Mouse (Mus musculus) gastrocnemius, postnatal 25 days (tissue): ENCODE data around the gene Tcp11l2. TPM values are rescaled to one million over a fixed set of nuclear protein-coding genes. Genes with fewer than 3 reads are reported as not detected.

Source experiments
- DNase-seq: peaks from one replicate; pipeline ENCODE4 v3.0.0; 2022
- total RNA-seq, 2 experiments: library from RNA; stranded (reverse); gene quantifications; 1 replicate in 1 of 2; 2 replicates in 1 of 2; pipeline ENCODE4 v1.2.3; 2021

Tcp11l2 gene
- total RNA-seq, 2 experiments from 2014 or later: 39.2 to 47.0 TPM

- DNase-seq: peak; percentile 78
These were observed 80.2 kb downstream of the Tcp11l2 start for GRCm38 (mm10) chr10:84656618-84657017.

DNA sequence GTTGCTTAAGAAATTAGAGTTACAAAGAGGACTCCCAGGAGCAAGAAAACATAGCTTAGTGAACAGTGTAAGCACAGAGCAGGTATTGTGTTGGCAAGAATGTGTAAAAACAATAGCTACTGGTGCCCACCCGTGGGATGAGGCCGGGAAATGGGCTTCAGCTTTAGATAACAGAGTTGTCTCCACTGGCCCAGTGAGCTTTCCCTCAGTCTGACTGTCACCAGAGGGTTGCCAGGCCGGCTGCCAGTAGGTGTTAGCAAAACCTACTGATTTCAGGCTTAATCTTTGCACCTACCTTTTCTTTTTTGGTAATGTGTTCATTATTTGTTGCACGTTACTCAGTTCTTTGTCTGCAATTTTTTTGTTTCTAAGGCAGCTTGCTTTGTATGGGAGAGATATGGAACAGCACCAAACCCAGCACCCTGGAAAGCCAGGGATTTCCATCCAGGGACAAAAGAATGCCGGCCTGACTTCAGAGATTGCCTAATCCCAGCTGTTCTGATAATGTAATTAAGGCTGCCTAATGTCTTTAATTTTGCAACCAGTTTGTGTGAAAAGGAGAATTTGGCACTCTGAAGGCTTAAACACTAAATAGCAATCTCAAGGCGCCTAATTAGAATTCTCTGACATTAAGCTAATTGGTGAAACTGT is 81.1 kb downstream of the Tcp11l2 start:
- no peak for DNase-seq

DNA sequence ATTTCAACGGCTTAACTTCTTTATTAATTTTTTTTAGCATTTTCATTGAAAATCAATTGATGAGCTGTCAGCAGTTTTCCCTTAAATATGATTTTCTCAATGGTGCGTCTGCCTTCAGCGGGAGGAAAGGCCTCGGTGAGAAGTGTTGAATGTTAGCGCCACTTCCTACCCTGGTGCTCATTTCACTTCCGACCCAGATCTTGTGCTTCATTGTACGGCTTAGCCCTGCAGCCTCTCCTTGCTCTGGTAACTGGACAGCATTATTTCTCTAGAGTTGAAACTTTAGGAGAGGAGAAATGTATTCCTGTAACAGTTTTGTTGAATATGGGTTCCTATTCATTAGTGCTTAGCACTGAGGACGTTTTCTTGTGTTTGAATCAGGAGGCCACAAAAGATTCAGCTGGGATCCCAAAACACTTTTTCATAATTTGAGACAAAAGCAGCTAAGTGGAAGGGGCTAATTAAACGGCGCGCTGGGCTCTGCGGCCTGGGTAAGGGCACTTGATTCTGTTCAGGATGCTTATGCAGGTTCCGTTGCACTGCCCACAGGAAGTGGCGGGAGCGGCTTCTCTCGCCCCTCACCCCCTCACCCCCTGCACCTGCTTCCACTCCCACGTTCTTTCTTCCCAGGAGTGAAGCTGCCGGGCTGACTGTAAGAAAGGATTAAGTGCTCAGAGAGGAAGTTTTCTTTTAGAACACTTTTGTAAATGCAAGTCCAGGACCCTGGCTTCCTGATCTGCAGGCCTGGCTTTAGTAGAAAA is 81.8 kb downstream of the Tcp11l2 start:
- no peak for DNase-seq

DNA sequence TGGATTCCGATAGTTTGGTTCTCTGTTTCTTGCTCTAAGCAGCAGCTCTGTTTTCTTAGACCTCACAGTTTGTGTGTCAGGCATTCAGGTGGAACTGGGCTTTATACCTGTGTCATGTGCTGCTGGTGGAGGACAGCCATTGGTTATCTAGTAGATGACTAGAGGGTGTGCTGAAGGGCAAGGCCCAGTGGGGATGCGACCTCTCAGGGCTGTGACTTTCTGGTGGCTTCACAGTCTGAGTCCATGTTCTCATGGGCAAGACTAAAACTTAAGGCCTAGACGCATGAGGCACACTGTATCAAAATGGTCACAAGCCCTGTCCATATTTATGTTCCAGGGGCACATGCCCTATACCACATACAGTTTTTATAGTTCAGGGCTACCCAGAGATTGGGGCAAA is 82.9 kb downstream of the Tcp11l2 start:
- DNase-seq: no peak

DNA sequence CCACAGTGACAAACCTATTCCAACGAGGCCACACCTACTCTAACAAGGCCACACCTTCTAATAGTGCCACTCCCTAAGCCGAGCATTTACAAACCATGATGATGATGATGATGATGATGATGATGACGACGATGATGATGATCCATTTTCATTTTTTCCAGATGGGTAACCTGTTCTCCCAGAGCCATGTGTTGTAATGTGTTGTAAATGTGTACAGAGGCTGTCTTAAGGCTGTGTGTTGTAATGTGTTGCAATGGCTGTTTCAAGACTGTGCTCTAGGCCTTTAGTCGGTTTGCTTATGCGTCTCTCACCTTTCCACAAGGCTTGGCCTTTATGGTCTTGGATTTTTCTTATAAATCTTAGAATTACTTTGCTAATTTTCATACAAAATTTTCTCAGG is 85.7 kb downstream of the Tcp11l2 start:
- DNase-seq: no peak

Other genes with a start within 250 kb of the Tcp11l2 start
- gene Nuak1, start 136.0 kb upstream of the Tcp11l2 start, total RNA-seq: 10 to 100 TPM; 12.6 to 19.4 TPM
- gene Ckap4, start 42.6 kb upstream of the Tcp11l2 start, total RNA-seq: 10 to 100 TPM; 15.5 to 16.3 TPM
- 10 to 100 TPM in 1 of 2 experiments, 1 to 10 TPM in 1; 8.1 to 11.3 TPM for gene Polr3b, start 45.7 kb downstream of the Tcp11l2 start, total RNA-seq
- gene Rfx4, start 179.4 kb downstream of the Tcp11l2 start, total RNA-seq: not detected